Mouse (Mus musculus) T-cell, adult 2 months (primary cell): ENCODE results near the gene Wfdc12.

Experiments used
- DNase-seq: peaks from one replicate; pipeline ENCODE4 v3.0.0; 2022; ENCODE audit warnings: low spot score

The Wfdc12 gene

GRCm38 (mm10) chr2:164175850-164176249 is 14.6 kb downstream of the Wfdc12 start:
- no peak for DNase-seq

- DNase-seq: no peak
Observed at GRCm38 (mm10) chr2:164174649-164175395, 15.6 kb downstream of the Wfdc12 start.

- DNase-seq: no peak
Observed at GRCm38 (mm10) chr2:164173394-164173793, 17.0 kb downstream of the Wfdc12 start.

GRCm38 (mm10) chr2:164170902-164171301 is 19.5 kb downstream of the Wfdc12 start, which contains the start of gene Kcns1:
Gene Kcns1, minus strand, starts transcription at chr2:164171113.
- no peak for DNase-seq

GRCm38 (mm10) chr2:164170326-164170725 is 20.1 kb downstream of the Wfdc12 start:
- DNase-seq: no peak

GRCm38 (mm10) chr2:164168571-164168946 is 21.8 kb downstream of the Wfdc12 start:
- peak; percentile 38 for DNase-seq

- DNase-seq: no peak
Observed at GRCm38 (mm10) chr2:164167752-164168570, 22.4 kb downstream of the Wfdc12 start.

- DNase-seq: no peak
Observed at GRCm38 (mm10) chr2:164164941-164165340, 25.5 kb downstream of the Wfdc12 start.

GRCm38 (mm10) chr2:164161515-164162055 is 28.8 kb downstream of the Wfdc12 start:
- DNase-seq: no peak

GRCm38 (mm10) chr2:164158838-164159237 is 31.6 kb downstream of the Wfdc12 start:
- no peak for DNase-seq

GRCm38 (mm10) chr2:164156158-164156557 is 34.2 kb downstream of the Wfdc12 start:
- DNase-seq: no peak

GRCm38 (mm10) chr2:164154007-164154406 is 36.4 kb downstream of the Wfdc12 start:
- DNase-seq: no peak

GRCm38 (mm10) chr2:164152341-164152740 is 38.1 kb downstream of the Wfdc12 start:
- DNase-seq: no peak

GRCm38 (mm10) chr2:164150086-164150760 is 40.2 kb downstream of the Wfdc12 start:
- DNase-seq: no peak

- DNase-seq: no peak
Observed at GRCm38 (mm10) chr2:164146556-164146955, 43.9 kb downstream of the Wfdc12 start.

GRCm38 (mm10) chr2:164144541-164144940 is 45.9 kb downstream of the Wfdc12 start:
- no peak for DNase-seq

GRCm38 (mm10) chr2:164144025-164144424 is 46.4 kb downstream of the Wfdc12 start:
- DNase-seq: no peak

- no peak for DNase-seq
Observed at GRCm38 (mm10) chr2:164142021-164142420, 48.4 kb downstream of the Wfdc12 start.
